Mouse (Mus musculus): ENCODE measurements around the gene Myf5.

The Myf5 gene

DNA sequence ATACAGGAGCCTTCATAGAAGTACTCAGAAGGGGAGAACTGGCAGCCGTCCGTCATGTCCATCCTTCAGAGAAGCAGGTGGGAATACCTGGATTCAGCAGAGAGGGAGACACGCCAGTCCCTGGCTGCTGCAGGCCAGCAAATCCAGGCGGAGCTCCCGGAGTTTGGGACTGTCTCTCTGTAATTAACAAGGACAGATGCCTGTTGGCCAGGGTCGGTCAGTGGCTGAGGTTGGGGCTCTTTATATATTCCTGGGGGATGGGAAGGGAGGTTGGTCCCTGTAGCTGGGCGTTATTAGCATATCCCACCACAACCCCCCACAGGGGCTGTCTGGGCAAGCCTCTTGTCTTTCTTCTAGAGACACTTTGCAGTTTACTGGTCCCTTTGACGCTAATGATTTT is at the start of gene Myf5:
Myf5 (minus strand) TSS at position 265 of the 400 bp plus-strand sequence.
- CTCF ChIA-PET = no interaction called here

DNA sequence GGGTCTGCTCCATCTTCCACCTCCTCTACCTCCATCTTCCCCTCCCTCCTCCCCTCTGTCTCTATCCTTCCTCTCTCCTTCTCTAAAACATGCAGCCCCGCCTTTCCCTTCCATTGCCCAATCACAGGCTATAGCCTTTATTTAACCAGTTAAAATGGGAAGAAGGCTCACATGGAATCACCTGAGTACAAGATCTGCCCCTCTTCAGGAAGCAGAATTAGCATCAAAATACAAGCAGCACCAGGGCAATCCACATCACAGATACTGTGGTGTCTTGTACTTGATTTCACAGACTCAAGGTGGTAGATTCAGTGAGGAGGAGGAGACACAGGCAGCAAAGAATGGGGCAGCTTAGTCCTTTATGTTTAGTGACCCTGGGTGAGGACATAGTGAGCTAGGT is 42.8 kb upstream of the Myf5 start:
- CTCF ChIA-PET = no interaction called here

DNA sequence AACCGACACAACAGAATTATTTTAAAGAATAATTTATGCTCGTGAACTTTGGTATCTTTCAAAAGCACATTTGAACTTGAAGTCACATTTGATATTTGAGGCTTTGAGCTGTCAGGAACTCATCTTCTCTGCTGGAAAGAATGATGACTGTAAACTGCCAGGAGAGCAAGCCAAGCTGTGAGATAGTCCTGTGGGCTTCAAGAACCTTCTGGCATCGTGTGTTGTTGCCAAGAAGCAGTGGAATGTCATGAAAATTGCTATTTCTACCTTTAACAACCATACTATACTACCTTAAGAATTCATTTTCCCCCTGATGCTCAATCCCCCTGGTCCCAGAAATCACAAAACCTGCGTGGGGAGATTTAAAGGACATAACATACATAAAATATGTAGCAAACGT is 33.3 kb upstream of the Myf5 start:
- CTCF ChIA-PET = no interaction called here

DNA sequence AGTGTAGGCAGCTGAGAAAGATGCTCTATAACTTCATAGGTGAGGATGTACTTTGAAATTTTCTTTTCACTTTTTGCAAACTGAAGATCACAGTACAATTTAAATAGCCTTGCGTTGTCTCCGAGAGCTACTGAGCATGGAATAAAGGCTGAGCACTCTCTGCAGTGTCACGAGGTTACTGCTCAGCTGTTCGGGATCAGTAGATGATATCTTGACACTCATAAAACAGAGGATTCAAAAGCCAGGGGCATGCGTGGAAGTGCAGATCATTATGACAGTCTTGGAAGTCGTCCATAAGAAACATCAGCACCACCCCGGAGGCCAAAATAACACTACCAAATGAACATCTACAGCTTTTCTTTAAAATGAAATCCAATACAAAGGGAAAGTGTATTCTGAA is 30.7 kb upstream of the Myf5 start:
- CTCF ChIA-PET = no interaction called here

DNA sequence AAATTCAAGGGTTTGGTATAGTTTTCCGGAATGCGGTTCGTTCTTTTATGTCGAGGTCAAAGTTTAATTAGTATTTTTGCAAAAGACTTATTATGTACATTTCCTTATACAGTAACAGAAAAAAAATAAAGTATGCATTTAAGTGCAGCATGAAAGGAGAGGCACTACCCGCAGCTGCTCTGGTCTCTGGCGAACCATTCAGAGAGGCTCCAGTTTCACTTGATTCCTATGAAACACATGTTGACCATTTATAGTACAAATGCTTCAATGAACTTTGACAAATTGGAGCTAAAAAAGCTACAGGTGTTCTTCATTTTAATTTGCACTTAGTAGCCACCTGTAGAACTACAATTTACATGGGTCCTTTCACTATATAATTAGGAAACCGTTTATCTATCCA is 28.8 kb upstream of the Myf5 start:
- CTCF ChIA-PET = no interaction called here

DNA sequence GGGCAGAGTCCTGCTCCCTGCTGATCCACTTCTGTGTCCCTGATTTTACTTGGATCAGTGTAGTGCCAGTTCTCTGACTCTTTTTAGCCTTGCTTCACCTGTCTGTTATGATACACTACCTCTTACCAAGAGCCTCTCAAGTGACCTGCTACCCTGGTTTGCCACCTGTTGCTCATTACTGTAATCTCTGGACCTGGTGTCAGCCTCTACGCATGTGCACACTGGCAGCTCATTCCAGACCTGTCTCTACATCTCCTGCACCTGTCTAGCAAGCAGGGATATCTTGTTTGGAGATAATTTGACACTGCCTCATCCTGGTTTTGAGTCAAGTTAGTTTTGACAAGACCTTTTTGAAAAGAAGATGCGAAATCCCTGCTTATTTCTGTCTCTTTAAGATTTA is 20.5 kb upstream of the Myf5 start:
- CTCF ChIA-PET = no interaction called here

DNA sequence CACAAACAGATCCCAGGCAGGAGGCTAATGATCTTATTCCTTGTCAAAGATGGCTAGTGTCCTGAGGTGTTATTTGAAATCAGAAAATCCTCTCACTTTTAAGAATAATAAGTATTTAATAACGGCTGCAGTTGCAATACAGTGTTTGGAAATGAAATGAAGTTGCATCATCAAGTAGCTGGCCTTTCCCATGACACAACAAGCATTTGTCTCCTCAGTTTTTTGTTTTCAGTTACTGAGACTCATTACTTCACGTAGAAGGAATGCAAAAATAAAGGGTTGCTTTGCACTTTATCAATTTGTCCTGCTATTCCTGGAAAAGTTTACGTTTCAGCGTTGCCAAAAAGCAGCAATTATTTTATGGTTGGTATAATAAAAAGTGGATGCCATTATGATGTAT is 17.5 kb upstream of the Myf5 start:
- CTCF ChIA-PET = no interaction called here

DNA sequence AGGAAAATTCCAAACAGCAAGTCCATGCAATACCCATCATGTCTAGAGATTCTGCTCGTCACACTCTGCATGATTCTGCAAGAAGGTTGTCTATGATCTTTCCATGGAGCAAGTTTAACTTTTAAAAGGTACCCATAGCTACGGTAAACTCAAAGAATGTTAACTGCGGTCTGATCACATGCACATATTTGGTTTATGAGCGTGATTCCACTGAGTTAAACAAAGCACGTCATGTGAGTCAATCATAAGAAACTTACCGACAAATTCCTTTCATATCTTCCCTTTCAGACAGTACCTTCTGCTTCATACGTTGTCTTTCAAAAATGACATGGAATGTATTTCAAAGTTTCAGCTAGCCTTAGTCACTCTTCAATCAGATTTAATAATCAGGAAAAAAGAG is 16.3 kb upstream of the Myf5 start:
- CTCF ChIA-PET = no interaction called here

DNA sequence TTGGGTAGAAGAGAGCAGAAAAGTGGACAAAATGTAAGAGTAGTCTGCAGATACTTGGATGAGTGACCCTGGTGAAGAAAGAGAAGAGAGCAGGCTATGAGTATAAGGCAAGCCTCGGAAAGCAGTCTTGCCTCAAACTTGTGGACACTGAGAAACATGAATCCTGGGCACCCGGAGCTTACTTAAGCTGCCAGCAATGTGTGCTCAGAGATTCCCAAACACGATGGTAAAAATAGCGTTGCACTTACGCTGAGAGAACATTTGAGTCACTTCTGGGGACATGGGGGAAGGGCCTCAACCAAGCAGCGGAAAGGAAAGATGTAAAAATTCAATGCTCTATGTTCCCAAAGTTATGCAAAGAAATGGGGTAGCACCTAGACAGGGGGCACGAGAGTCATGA is 13.7 kb upstream of the Myf5 start:
- CTCF ChIA-PET = no interaction called here

DNA sequence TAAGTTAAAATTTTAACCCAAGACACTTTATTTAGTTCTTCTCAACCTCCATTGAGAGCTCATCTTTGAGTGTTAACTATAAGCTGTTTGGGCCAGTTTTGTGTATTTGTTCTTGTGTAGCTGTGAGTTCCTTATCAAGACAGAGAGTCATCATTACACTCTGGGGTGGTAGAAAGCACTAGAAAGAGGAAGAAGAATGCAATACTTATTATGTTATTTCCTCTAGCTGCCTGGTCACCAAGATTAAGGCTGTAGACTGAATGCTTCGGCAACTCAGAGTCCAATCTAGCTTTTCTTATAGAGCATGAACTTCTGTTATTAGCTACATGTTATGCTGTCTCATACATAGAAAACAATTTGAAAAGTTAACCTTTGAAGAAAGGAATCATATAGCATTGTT is 10.5 kb upstream of the Myf5 start:
- CTCF ChIA-PET = no interaction called here

DNA sequence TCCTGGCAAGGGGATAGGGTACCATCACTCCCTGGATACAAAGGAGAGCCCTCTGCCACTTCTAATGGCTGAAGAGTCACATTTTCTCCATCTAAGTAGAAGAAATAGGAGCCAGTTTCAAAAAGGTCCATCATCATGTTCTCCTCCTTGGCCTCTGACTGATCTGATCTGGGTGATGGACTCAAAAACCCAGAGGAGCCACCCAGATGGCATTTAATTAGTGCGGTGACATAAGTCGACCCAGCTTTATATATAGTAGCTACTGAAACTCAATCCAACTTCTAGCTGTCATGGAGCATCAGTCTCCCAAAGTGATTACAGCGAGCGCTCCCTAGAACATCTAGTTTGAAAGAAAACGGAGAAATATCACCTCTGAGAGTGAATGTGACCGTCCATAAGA is 8.6 kb upstream of the Myf5 start, which contains the start of gene Myf6:
Myf6 (minus strand) TSS at position 170 of the 400 bp plus-strand sequence.
- CTCF ChIA-PET = no interaction called here

DNA sequence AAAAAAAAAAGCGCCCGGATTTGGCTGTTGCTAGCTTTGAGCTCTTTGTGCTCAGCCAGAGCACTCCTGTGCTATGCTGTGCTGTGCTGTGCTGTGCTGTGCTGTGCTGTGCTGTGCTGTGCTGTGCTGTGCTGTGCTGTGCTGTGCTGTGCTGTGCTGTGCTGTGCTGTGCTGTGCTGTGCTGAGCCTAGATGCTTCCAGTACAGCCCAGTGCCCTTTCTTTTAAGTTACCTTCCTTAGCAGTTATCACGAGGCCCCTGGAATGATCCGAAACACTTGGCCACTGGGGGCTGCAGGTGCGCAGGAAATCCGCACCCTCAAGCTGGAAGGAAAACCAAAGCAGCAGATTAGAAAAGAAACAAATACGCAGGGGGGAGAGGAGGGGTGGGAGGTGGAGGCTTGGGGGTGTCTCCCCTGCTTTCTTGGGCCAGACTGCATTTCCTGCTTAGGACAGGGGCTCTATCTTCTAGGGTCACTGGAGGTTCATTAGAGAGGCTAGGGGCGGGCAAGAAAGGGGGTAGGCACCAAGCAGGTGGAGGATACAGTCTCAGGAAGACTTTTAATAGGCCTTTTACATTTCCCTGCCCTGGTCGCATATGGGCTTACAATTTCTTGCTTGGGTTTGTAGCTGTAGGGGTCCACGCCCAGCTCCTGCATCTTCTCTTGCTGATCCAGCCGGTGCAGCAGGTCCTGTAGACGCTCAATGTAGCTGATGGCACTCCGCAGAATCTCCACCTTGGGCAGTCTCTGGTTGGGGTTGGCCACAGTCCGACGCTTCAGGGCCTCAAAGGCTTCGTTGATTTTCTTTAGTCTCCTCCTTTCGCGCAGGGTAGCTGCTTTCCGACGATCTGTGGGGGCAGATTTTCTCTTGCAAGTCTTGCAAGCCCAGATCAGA is 7.9 kb upstream of the Myf5 start:
- CTCF ChIA-PET = no interaction called here

DNA sequence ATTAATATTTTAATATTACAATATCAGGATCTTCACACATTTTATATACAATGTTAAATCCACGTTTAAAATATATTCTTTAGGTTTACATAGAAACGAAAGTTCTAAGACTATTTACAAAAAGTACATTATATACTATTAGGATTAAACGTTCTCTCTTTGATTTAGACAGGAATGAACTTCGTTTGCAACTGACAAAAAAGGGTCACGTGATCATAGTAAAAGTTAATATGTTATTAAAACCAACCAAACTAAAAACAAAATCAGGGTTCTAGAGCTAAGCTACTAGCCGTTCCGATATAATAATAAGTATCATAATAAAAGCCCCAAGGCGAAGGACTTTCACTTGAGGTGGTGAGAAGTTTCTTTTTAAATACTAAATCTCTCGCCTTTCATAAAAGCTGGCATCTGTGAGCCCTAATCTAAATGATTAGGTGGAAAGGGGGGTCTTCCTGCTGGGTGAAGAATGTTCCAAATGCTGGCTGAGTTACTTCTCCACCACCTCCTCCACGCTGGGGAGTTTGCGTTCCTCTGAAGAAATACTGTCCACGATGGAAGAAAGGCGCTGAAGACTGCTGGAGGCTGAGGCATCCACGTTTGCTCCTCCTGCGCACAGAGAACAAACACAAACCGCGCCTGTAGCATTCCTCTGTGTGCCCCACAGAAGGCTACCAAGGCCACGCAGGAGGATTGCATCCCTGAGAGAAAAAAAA is 7.1 kb upstream of the Myf5 start:
- CTCF ChIA-PET = no interaction called here

DNA sequence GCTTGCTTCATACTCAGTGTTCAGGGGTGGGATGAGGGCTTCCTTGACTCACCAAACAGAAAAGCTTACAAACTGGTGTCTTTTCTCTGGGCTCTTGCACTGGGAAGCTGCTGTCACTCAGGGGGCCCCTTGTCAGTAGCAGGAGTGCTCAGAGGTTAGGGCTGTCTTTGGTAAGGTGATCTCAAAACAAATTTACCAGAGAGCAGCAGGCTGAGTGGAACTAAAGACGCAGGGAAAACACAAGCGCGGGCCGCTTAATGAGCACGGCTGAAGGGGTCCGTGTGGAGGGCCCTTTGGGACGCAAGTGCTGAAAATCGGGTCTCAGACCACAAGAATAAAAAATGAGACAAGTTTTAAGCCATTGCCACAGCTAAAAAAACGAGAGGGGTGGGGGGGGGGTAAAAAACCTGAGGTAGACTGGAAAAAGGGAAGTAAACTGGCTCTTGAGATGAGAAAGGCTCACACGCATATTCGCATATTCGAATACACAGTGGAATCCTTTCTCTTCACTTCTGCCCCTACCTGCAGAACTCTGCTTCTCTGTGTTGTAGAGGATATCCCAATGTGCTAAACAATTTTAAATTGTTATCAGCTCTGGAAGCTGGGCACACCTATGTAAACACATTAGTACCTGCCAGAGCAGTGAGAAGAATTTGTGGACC is 2.9 kb upstream of the Myf5 start:
- CTCF ChIA-PET = no interaction called here

DNA sequence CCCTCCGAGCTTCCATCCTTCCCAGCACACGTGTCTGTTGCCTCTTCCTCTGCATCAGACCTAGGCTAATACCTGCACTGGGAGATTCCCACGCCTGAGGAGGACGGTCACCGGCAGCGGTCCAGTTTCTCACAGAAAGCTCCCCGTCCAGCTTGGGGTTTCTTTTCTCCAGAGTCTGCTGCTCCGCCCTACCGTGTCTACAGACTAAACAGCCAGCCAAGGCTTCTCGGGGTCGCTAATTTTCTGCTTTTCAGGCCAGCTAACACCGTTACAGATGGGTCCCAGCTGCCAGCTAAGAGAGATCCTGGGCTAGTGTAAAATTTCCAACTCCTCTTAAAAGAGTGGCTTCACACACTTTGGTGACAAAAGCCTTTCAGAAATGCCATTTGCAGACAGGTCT is 836 bp upstream of the Myf5 start:
- CTCF ChIA-PET = interaction anchor here (0.6 kb wide), 1 partner anchor 87 kb away, joined by 4 read pairs; no protein-coding TSS in a partner anchor

DNA sequence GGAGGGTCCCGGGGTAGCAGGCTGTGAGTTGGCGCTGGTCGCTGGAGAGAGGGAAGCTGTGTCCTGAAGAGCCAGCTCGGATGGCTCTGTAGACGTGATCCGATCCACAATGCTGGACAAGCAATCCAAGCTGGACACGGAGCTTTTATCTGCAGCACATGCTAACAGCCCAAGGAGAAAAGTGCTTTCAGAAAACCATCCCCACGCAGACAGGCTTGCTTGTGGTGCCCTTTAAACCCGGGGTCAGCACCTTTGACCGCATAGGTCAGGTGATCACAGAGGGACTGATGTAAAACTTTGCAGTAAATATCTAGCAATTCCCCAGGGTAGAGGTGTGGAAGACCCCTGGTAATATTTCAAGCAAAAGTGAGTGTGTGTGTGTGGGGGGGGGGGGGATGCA is 1.9 kb downstream of the Myf5 start:
- CTCF ChIA-PET = no interaction called here

DNA sequence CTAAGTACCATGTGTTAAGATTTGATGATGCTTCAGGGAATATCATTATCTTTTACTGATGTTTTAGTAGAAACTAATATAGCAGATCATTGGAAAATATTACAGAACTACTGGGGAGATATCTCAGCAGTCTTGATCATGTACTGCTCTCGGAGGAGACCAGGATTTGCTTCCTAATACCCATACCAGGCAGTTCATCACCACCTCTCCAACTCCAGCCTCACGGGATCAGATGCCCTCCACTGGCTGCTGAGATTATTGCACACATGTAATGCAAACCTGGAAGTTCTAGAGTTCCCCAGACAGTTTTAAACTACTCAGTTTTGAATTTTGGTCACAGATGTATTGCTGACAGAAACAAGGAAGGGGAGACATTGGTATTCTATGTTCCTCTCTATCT is 12.4 kb downstream of the Myf5 start:
- CTCF ChIA-PET = no interaction called here

DNA sequence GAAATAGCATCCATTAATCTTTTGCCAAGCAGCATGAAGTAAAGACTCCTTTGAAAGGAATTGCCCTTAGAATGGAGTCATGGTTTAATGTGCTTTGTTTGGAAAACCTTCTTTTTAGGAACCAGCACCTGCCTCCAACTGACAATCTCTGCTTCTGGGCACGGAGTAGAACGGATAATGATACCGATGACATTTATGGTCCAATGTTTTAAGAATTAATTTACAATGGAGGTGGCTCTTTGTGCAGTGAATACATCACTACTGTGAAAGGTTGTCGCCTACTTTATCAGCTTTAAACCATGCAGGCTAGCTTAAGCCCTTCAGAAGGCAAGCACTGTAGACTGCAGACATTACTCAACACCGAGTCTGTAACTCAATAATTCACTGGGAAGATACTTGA is 14.2 kb downstream of the Myf5 start:
- CTCF ChIA-PET = no interaction called here

DNA sequence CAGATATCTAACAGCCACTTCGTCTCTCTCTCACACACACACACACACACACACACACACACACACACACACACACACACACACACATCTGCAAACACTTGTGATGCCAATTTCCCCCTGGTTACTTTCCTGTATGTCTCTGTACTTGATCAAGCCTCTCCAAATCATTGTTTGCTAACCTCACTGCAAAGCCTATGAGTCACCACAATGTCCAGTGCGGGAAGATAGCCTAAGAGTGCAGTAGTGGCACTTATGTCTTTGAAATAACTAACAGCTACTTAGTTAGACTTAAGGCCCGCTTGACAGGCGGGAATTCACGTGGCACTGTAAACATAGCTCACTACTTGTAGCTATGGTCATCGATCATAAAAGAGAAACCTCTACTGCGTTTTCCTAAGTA is 18.1 kb downstream of the Myf5 start:
- CTCF ChIA-PET = no interaction called here

DNA sequence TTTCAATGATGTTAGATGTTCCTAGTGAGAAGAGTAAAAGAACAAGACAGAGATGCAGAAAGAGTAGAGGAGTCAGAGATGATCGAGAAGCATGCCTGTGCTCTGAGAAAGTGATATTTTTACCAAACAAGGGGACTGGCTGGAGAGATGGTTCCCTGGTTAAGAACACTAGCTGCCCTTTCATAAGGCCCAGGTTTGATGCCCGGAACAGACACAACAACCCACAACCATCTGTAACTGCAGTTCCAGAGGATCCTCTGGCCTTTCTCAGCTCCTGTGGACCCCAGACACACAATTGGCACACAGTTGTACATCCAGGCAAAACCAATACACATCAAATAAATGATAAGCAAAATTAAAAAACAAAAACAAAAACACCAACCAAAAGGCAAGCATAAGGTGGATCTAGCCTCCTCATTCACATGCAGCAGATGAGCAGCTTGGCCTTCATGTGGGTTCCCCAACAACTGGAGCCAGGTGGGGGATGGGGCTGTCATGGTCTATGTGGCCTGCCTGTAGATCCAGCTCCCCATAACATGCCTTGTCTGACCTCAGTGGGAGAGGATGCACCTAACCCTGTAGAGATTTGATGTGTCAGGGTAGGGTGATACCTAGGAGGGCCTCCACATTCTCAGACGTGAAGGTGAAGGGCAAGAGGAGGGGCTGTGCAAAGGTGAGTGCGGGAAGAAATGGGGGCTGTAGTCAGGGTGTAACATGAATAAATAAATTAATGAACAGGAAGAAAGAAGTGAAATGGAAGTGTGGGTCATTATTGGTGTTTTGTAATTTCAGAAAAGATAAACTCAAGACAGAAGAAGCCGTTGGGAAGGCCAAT is 36.2 kb downstream of the Myf5 start:
- CTCF ChIA-PET = no interaction called here

DNA sequence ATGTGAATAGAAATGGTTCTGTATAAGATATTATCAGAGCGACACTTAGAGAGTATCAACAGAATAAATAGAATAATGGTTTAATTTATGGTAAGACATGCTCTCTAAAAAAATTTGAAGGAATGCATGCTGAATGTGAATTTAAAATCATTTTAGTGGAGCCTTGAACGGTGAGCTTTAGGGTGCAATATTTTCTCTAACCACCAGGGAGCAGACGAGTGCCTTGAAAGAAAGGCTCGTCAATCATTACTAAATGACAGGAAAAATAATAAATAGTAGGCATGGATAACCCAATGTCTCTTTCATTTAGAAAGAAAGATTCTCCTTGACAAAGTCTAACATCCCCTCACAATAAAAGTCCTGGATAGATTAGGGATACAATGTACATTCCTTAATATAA is 43.2 kb downstream of the Myf5 start:
- CTCF ChIA-PET = no interaction called here

DNA sequence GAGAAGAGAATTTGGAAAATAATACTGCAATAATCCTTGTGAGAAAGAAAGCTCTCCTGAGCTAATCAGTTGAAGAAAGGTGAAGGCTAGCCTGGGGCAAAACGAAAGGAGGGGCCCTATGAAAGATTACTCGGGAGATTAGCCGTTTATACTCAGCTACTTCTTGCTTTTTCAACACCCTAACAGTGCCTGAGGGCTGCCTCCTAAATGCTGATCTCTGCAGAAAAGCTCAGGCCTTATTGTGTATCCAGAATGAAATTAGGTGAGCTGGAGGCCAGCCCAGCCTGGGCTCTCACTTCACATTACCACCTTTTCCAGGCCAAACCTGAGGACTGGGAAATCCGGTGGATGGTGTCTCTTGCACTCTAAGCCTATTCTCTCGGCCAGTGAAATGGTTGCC is 49.0 kb downstream of the Myf5 start:
- CTCF ChIA-PET = no interaction called here
